Mouse (Mus musculus): ENCODE results near the gene Ighmbp2.
A peak's percentile ranks its signal among the peaks of the same experiment; 100 is the strongest.

Gene Ighmbp2

GRCm38 (mm10) chr19:3282572-3283467, at the start of gene Ighmbp2, which contains the start of gene Mrpl21:
Gene Ighmbp2, minus strand, starts transcription at chr19:3283017.
Gene Mrpl21, plus strand, starts transcription at chr19:3282901.
- DNase-seq (ENCODE audit: low spot score), result peak; percentile 84

GRCm38 (mm10) chr19:3326479-3327047, 43.7 kb upstream of the Ighmbp2 start:
- DNase-seq (ENCODE audit: low spot score), result no peak

- DNase-seq (ENCODE audit: low spot score), result no peak
These were observed 43.1 kb upstream of the Ighmbp2 start for GRCm38 (mm10) chr19:3325771-3326478.

GRCm38 (mm10) chr19:3324931-3325711, 42.3 kb upstream of the Ighmbp2 start:
- DNase-seq (ENCODE audit: low spot score), result peak; percentile 31

DNA sequence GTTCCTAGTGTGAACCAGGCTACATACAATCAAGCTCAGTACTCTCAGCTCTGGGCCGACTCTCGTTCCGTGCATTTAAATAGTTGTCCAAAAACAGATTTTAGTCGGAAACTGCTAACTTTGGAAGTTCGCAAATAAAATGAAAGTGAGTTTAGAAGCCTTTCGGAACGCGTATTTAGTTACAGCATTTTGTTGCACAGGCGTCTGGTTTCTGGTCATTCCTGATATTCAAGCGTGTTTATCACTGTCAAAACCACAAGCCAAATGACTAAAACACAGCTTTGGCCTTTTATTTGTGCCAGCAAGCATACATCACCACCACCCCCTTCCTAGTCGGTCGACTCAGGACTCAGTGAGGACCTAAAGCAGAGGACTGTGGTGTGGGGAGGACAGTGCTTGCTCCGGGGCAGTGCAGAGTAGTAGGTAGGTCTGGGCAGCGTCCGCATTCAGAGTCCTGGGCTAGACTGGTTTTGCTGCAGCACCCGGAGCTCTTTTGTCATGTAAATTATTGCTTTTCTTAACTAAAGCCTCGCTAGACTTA, 41.5 kb upstream of the Ighmbp2 start:
- peak; percentile 8 for DNase-seq (ENCODE audit: low spot score)

- DNase-seq (ENCODE audit: low spot score), result no peak
These were observed 41.0 kb upstream of the Ighmbp2 start for GRCm38 (mm10) chr19:3323753-3324270.

DNA sequence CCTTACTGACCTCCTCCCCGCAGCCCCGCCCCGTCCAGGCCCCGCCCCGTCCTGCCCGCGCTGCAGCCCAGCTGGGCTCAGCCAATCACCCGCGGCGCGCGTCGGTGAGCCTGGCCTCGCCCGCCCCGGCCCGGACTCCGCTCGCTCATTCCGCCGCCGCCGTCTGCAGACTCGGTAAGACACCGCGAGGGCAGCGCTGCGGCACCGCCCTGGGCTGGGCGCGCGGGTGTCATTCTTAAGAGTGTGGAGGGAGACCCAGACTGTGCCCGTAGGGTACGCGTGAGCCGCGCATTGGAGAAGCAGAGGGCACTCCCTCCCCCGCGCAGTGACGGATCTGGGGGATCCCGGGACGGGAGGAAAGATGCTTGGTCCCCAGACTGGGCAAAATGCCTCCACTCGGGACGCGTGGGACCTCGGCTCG, 40.4 kb upstream of the Ighmbp2 start:
- DNase-seq (ENCODE audit: low spot score), result peak; percentile 21

DNA sequence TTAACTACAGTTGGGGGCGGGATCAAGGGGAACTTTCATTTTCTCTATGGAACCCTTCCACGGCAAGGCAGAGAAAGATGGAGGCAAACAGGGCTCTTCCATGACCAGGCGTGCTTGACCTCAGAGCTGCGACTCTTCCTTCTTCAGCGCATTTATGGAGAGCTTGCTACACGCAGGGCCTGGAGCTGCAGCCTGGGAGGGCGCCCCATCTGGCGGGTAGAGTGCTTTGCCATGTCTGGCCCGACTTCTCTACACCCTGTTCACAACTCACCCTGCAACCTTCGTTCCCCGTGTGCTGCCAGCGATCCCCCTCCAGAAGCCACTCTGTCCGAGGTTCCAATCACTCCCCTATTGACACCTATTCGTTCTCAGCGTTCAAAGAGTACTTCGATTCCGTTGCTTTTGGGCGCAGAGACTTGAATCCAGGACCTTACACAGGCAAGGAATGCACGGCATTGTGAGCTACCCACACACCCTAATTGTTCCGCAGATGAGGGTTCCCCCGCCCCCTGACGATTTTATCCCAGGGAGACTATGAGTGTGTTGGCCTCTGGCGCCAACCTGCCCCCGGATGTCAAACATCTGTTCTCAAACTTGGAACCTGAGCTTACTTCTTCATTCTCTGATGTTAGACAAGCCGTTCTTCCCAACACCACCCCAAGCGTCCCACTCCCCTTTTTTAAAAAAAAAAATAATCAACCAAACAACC, 39.6 kb upstream of the Ighmbp2 start, which contains the start of gene Cpt1a:
Cpt1a (plus strand) TSS at position 74 of the 709 bp plus-strand sequence.
- no peak for DNase-seq (ENCODE audit: low spot score)

GRCm38 (mm10) chr19:3321617-3322016, 38.8 kb upstream of the Ighmbp2 start:
- no peak for DNase-seq (ENCODE audit: low spot score)

- DNase-seq (ENCODE audit: low spot score), result no peak
These were observed 38.0 kb upstream of the Ighmbp2 start for GRCm38 (mm10) chr19:3320801-3321200.

GRCm38 (mm10) chr19:3320086-3320485, 37.3 kb upstream of the Ighmbp2 start:
- no peak for DNase-seq (ENCODE audit: low spot score)

DNA sequence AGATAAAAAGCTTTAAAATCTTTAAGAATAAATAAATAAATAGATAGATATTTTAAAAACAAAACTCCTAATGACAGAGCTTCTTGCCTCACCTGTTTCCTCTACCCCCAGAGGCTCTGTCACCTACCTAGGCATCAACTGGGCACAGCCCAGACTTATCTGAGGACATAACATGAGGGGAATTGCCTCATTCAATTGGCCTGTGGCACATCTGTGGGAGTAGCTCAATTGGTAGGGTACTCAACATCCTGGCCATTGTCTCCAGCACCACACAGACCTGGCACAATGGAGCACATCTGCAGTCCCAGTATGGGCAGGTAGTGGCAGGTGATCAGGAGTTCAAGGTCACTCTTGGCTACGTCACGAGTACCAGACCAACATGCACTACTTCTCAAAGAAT, 36.5 kb upstream of the Ighmbp2 start:
- DNase-seq (ENCODE audit: low spot score), result no peak

DNA sequence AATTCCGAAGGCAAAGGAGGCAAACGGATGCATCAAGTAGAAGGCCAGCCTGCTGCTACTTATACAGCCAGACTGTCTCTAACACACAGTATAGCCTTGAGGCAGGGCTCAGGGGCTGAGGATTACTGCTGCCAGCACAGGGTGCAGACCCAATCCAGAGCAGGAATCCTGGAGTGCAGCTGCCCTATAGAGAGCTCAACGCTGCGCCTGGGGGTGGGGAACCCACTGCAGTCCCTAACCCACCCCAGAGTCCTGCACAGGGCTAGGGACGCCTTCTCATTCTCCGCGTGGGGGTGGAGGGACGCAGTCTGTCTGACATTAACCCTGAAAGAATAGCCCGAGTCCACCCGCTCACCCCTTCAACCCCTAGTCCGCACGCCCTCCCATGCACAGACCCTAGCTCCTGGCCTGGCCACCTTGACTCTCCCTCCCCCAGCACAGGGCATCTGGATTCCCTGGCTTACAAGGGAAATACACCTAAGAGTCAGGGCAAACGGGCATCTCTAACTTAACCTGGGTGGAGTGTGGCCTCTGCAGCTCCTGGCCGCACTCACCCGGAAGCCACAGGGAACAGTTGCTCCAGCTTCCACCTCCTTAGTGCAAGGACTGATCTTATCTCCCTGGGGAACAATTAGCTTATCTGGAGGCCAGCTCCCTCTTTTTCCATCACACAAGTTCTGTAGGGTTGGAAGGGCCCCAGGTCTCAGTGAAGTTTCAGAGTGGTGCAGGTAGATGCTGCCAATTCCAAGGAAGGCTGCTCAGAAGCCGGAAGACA, 24.5 kb upstream of the Ighmbp2 start:
- DNase-seq (ENCODE audit: low spot score), result no peak

DNA sequence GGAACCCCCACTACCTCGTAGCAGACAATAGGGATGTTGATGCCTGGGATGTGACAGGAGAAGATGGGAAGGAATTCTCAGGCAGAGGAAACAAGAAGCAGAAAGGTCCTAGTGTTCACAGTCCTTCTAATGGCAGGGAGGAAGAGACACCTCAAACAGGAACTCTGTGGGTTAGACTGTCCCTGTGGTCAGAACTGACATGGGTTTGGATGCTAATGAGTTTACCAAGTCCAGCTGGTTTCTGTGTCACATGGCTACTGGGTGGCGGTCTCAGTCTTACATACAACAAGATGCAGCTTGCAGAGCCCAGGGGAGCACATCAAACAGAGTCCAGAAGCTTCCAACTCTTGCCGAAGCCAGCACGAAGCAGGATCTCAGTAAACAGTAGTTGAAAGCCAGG, 21.2 kb upstream of the Ighmbp2 start:
- DNase-seq (ENCODE audit: low spot score), result no peak

DNA sequence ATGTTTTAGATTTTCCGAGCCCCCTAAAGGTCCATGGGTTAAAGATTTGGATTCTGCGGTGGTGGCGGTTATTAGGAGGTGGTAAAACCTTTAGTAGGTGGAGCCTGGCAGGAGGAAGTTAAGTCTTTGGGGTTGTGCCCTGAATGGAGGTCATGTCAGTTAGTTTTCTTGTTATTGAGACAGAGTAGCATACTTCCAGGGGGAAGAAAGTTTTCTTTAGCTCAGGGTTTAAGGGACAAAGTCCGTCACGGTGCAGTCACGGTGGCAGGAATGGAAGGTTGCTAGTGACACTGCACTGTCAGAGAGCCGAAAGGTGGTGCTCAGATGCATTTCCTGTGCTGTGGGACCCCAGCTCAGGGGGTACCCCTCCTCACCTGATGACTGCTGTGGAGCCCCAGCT, 15.0 kb upstream of the Ighmbp2 start:
- no peak for DNase-seq (ENCODE audit: low spot score)

DNA sequence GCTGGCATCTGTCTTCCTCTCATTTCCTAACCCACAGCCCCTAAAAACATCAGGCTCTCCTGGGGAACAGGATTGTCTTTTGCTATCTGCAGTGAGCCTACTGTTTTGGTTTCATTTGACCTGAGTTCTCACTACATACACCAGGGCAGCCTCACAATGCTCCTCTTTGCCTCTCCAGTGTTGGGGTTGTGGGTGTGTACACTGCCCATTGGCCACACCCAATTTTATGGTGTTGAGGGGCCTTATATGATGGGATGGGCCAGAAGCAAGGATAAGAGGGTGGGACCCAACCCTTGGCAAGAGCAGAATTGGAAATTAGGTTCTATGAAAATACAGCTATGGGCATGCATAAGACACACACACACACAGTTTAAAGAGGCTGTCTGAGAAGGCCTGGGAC, 14.2 kb upstream of the Ighmbp2 start:
- no peak for DNase-seq (ENCODE audit: low spot score)

- no peak for DNase-seq (ENCODE audit: low spot score)
These were observed 12.4 kb upstream of the Ighmbp2 start for GRCm38 (mm10) chr19:3295245-3295644.

GRCm38 (mm10) chr19:3292993-3293392, 10.2 kb upstream of the Ighmbp2 start:
- DNase-seq (ENCODE audit: low spot score), result no peak

DNA sequence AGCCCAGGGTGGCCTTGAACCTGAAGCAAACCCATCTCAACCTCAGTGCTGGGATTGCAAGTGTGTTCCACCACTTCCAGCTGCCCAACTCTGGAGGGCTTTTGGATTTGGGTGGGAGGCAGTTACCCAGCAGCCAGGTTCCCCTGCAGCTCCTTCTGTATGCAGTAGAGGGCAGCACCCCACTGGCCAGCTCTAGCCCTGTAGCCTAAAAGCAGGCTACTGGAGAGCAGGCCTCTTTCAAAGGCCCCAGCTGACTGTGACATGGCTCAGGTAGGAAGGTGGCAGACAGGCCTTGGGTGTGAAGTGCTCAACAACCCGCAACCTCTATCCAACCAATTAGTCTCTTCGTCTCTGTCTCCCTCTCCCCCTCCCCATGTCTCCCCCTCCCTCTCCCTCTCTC, 9.2 kb upstream of the Ighmbp2 start:
- no peak for DNase-seq (ENCODE audit: low spot score)

DNA sequence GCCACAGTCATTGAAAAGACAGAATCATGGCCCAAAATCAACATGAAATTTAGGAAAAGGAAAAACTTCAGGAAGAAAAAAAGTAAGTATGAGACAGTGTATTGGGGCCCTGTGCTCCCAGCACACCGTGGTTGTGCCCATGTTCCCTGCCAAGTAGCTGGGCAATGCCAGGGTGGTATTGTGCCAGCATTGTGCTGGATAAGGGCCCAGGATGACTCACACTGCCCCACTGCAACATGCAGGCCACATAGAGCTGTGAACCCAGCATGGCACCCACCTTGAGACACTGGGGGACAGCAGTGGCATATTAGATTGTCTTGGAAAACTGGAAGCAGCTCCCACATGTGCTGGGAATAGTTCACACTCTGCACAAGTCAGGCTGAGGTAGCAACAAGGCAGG, 6.2 kb upstream of the Ighmbp2 start:
- no peak for DNase-seq (ENCODE audit: low spot score)
